Mouse (Mus musculus) C2C12 (cell line): ENCODE results near the gene Polr2j.
A peak's percentile ranks its signal among the peaks of the same experiment; 100 is the strongest.

Experiments used
- CEBPB ChIP-seq: IDR thresholded peaks from one replicate; pipeline ENCODE4 v1.6.1; 2011; ENCODE audit warnings: low read depth, mild to moderate bottlenecking, control low read depth, moderate library complexity
- CTCF ChIP-seq: IDR thresholded peaks from one replicate; pipeline ENCODE4 v1.5.1; 2011; ENCODE audit not compliant: control insufficient read depth, insufficient read depth, insufficient read length
- FOSL1 ChIP-seq: IDR thresholded peaks from one replicate; pipeline ENCODE4 v1.8.0; 2011; ENCODE audit warnings: mild to moderate bottlenecking, low read length; ENCODE audit not compliant: poor library complexity, insufficient read depth, severe bottlenecking
- MAX ChIP-seq: IDR thresholded peaks from one replicate; pipeline ENCODE4 v1.6.1; 2011; ENCODE audit warnings: mild to moderate bottlenecking, control low read depth
- MYOG ChIP-seq: IDR thresholded peaks from one replicate; pipeline ENCODE4 v1.6.1; 2011; ENCODE audit not compliant: control insufficient read depth, insufficient read length; ENCODE audit errors: extremely low read depth

DNA sequence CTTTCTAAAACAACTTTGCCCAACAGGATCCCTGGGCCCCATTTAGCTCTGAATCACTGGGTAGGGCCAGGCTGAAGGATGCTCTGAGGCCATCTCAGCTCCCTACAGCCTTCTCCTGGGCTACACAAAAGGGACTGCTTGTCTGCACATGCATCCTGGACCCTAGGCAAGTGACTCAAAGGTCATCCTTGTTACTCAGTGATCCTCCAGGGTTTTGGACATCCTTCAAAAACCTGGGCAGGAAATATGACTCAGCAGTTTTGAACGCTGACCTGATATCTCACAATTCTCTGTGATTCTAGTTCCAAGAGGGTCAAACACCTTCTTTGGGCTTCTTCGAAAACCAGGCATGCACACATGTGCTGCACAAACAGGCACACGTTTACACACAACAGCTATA is 7.4 kb upstream of the Polr2j start:
- TF ChIP-seq CTCF = no peak
- TF ChIP-seq MAX = peak; percentile 54
- no peak for TF ChIP-seq CEBPB
- TF ChIP-seq FOSL1 = no peak
- TF ChIP-seq MYOG = no peak
